Mouse (Mus musculus) heart, postnatal 10 days (tissue): ENCODE data around the gene Sdhaf1. TPM values are rescaled to one million over a fixed set of nuclear protein-coding genes. Genes with fewer than 3 reads are reported as not detected.

Source experiments
- DNase-seq, 2 experiments: peaks; one replicate each; pipeline ENCODE4 v3.0.0; 2021
- intact Hi-C: fragments of 180-260 bp; cut with DNase I; formaldehyde crosslinking; loops from one replicate; pipeline ENCODE4 v1.15.1; 2025
- total RNA-seq, 2 experiments: library from RNA; stranded (reverse); gene quantifications; 2 replicates each; pipeline ENCODE4 v1.2.3; 2021

Gene Sdhaf1
- 10 to 100 TPM; 15.1 to 15.8 TPM for total RNA-seq

DNA sequence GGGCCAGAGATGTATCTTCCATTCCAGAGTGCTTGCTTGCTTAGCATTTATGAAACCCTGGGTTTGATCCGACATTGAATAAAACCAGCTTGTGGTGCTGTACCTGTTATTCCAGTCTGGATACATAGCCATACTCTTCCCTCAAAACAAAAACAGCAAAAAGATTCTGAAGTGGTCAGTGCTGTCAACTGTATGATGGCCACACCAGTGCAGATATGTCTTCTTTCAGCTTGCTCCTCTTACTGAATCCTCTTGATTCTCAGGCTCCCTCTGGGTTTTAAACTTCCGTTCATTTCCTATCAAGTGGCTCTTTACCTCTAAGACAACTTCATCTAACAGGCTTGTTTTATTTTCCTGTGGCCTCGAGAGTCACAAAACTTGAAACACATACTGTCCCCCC, at the start of gene Sdhaf1:
Gene Sdhaf1, minus strand, starts transcription at position 101 of the 400 bp plus-strand sequence.
- intact Hi-C loops: no loop called here
- no peak for DNase-seq

DNA sequence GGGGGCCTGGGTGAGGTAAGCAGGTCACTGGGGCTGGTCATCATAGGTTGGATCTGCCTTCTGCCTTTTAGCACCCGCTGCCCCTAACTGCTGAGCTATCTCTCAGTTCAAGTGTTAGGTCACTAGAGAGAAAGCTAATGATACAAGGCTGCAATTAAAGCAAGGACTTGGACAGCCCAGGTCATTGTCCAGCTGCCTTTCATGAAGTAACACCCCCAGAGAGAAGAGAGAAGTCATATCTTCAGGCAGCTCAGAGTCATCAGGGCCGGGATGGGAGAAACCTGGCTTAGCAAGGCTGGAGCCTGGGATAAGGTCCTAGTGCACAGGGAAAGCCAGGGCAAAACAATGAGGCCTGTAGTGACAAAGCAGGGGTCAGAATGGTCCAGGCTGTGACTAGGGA, 43.8 kb upstream of the Sdhaf1 start:
- intact Hi-C loops: no loop called here
- DNase-seq: no peak

DNA sequence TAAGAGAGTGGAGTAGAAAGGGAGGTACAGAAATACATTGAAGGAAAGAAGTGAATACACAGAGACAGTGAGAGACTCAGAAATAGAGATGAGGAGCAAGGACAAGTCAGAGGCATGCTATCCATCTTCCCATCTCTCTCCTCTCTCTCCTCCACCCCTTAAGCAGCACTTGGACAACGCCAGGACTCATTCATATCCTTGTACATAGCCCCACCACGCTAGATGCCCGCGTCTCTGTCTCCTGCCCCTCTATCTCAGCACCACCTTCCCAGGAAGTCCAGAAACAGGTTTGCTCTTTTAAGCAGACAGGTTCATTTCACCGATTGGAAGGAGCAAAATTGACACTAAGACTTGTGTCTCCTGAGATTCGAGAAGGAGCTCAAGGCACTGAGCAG, 39.6 kb upstream of the Sdhaf1 start:
- DNase-seq: no peak
- intact Hi-C loops: no loop called here

DNA sequence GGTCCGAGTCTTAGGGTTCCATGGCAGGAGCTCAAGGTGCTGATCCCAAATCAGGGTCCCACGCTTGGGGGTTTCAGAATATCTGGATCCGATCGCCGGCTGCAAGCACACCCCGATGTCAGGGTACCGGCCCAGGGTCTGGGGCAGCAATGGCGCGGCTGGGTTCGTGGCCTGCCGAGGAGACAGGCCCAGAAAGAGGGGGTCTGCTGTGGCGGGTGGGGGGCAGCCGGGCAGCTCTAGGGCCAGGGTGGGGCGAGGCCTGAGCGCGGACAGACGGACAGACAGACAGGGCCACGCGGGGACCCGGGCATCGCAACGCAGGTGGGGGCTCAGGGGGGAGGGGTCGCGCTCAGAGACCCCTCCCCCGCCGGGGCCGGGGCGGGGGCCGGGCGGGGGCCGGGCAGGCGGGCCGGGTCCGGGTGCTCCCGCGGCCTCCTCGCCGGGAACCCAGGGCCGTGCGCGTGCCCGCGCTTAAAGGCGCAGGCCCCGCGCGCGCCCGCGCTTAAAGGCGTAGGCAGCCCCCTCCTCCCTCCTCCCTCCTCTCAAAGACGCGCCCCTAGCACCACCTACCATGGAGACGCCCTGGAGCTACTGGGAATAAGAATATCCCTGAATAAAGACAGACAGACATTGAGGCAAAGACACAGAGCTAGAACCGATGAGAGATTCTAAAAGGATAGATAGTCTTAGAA, 39.1 kb upstream of the Sdhaf1 start, which contains the start of gene Lrfn3:
Gene Lrfn3, minus strand, starts transcription at position 121 of the 692 bp plus-strand sequence.
- intact Hi-C loops: no loop called here
- peak; percentile 20 to 24 for DNase-seq

DNA sequence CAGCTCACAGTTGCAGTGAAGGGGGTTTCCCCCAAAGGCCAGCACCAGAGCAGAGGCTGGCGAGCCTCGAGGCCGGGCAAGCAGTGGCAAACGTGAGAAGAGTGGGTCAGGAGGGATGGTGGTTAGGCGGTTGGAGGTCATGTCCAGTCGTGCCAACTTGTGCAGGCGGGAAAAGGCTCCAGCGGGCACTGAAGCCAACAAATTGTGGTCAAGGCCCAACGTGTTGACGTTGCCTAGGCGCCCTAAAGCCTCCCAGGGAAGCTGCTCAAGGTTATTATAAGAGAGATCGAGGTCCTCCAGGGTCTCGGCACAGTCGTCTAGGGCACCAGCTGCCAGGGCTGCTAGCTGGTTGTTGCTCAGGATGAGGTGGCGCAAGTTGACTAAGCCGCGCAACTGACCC, 36.3 kb upstream of the Sdhaf1 start:
- no peak for DNase-seq
- intact Hi-C loops: no loop called here

DNA sequence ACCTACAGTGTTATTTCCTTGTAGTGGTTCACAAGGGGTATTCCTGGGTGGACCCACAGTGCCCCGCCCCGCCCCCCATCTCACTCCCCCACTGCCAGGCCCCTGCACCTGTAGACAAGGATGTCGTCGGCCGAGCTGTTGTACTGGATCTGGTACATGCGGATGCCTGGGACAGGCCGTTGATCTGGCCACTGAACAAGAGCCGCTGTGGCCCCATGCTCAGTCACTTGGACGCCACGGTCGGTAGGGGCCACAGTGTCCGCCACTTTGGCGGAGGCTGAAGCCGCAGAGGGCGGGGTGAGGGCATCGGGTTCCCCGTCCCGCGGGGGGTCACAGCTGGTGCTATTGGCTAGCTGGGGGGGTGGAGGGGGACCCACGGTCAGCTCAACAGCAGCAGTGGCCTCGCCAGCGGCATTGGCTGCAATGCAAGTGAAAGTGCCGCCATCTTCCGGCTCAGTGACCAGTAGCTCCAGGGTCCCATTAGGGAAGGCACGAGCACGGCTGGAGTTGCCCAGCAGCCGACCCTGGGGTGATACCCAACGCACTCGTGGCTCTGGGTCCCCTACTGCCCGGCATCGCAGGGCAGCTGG, 35.7 kb upstream of the Sdhaf1 start:
- DNase-seq: no peak
- intact Hi-C loops: no loop called here

DNA sequence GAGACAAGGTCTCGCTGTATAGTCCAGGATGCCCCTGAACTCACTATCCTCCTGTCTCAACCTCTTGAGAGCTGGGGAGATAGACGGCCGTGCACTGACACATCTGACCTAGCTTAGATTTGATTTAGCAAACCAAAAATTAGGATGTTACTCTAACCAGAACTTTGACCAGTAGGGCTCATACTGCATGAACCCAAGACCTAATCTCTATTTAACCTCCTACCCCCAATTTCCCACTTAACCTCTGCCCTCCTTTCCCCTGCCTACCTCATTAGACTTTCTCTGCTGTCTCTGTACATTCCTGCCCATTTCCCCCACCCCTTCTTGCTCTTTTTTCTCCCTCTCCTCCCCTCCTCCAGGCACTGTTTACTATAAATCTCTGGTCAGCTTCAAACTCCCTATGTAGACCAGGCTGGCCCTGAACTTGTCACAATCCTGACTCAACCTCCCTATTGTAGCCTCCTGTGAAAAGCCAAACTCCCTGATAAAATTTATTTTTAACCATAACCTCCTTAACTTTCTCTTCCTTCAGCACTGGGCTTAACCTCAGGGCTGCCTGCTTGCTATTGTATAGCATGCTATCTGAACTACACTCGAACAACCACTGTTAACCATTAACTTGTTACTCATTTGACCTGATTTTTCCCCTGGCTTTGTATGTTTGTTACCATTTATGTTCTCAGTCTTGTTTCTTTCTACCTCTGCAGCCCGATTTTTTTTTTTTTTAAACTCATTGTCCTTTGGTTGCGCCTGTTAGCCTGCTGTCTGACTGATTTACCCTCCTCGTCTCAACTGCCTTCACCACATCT, 34.9 kb upstream of the Sdhaf1 start:
- DNase-seq: no peak
- intact Hi-C loops: no loop called here

DNA sequence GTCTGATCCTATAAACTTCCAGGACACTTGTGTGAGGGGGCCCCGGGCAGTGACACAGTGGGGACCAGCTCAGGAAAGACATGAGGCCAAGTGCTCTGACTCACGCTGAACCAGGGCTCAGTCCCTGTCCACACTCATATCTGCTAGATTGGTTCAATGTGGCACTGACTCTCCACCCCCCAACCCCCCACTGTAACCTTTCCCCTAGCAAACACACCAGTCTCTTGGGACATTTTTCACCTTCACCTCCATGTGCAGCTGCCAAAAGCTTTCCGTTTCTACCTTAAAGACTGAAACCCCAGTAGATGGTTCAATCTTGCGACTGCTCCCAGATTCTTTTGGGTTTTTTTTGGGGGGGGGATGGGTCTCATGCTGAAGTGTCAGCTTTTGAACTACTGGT, 30.4 kb upstream of the Sdhaf1 start:
- intact Hi-C loops: no loop called here
- no peak for DNase-seq

DNA sequence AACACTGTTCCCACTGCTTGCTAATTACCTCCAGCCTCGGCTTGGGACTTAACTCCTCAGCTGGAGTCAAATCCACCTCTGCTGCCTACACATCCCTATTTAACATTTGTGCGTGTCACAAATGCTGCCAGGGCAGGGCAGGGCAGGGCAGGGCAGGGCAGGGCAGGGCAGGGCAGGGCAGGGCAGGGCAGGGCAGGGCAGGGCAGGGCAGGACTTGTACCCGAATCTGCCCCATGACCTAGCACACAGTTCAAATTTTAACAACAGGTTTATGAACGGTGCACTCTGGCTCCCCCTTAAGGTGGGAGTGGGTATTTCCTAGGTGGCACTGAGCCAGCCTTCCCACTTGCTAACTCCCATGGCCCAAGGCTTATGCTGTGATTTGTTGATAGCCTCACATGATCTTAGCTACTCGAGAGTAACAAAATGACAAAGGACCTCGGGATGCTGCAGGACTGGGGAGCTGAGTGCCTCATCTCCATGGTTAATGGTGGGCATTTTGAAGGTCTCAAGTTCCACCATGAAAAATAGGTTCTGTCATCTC, 29.7 kb upstream of the Sdhaf1 start:
- intact Hi-C loops: no loop called here
- DNase-seq: peak; percentile 60 to 82

DNA sequence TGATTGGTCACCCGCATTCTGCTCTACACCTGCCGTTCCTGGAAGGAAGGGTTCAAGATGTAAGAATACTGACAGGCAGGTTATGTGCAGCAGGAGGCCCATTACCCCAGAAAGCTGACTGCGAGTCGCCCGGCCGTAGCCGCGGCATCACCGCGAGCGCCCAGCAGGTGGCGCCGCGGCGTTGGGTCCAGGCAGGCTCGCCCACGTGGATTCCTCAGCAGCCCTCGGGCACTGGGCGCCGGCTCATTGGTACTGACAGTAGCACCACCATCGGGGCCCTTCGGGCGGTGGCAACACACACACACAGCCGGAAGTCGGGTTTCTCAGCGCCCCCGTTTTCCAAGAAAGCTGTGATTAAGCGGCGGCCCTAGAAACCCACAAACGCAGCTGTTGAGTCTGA, 24.1 kb upstream of the Sdhaf1 start:
- peak; percentile 53 to 61 for DNase-seq
- intact Hi-C loops: no loop called here

DNA sequence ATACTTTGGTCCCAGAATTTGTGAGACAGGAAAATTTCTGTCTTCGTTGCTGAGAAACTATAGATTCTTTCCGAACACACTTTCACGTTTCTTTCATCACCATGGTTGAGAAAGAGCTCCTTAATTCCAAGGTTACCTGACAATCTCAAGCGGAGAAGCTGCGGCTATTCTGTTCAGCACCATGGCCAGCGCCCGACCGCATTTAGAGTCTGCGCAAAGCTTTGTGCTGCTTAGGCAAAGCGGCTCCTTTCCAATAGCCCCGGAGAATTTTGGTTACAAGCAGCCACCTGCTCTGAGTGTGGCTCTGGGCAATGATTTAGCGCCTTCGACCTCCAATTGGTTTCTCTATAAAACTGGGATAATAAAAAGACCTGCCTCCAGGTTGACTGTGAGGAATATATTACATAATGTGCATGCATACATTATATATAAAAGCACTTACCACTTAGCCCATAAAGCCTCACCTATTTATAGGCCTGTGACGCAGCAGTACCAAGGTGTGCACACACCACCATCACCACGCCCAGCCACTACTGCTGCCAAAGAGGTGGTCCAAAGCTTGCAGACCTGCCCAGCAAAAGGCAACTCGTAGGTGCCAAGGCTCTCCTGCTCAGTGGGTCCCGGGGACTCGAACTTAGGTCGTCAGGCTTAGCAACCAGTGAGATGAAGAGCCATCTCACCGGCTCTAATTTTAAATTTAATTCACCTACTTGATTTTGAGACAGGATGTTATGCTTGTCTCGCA, 23.1 kb upstream of the Sdhaf1 start:
- intact Hi-C loops: no loop called here
- peak; percentile 72 to 84 for DNase-seq

DNA sequence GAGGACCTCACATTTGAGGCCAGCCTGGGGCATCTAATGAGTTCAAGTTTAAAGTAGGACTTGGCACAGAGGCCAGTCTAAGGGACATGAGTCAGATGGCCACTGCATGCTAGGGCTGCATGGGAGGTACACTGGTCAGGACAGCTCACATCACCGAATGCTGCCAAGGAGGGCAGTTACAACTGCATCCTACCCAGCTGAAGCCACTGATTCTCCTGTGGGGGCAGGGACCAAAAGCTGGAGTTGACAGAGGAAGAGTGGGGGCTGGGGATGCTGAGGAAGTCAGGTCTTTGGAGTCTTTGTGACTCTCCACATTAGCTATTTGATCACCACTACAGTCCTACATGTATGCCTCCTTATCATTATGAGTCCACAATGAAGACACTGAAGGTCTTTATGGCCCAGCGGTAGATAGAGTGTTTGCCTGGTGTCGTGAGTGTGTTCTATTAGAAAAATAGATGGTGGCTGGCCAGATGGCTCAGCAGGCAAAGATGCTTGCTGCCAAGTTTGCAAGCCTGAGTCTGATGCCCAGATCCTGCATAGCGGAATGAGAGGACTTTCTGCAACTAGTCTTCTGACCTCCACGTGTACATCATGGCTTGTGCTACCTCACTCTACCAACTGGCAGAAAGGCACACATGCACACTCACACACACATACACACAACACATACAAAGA, 15.9 kb upstream of the Sdhaf1 start:
- intact Hi-C loops: no loop called here
- DNase-seq: no peak

DNA sequence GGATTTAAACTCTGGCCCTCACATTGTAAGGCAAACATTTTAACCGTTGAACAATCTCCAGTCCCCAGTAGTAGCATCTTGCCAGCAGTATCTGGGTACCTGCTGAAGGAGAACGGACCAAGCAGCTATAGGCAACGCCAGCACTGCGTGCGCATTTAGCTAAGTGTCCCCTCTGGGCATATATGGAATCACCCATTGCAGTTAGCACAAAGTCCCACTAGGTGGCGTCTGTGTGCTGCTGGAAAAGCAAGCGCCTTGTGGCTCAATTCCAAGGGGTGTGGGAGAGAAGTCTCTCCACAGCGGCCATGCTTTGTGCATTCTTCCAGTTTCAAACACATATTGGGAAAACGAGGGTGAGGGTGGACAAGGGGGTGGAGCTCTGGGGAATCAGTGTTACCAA, 12.7 kb upstream of the Sdhaf1 start:
- DNase-seq: peak; percentile 84 to 92
- intact Hi-C loops: loop anchor here (2.0 kb wide), 1 partner anchor 96 kb away; no protein-coding TSS in a partner anchor

DNA sequence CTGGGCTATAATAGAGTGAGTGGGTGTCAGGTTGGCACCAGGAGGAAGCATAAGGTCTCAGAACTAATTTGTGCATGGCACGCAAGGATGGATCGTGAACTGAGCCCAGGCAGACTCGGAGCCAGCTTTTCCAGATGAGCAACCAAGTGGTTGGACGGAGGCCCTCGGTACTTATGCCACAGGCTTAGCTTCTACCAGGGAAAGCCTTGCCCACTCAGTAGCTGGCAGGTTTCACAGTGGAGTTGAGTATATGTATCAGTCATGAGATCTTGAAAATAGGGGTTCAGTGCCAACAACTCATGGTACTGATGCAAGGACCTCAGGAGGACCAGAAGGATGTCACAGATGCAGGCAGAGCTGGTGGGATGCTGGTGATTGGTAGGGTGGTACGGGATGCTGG, 12.0 kb upstream of the Sdhaf1 start:
- no peak for DNase-seq
- intact Hi-C loops: loop anchor here (2.0 kb wide), 1 partner anchor 97 kb away; no protein-coding TSS in a partner anchor

DNA sequence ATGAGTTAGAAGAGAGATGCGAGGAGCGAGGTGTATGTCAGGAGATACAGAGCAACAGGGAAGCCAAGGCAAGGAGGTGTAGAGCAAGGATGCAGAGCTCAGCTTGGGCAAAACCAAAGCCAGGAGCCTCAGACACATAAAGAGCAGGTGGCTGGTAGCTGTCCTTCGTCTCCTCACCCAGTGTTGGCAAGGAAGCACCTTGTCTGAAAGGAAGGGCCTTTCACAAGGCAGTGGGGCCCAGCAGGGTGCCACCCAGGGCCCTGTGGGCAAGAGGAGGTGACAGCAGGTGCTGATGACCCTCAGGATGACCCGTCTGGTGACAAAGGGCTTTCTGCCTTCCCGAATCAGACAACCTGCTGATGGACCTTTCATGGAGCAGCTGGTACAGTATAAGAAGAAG, 10.9 kb upstream of the Sdhaf1 start:
- no peak for DNase-seq
- intact Hi-C loops: no loop called here

DNA sequence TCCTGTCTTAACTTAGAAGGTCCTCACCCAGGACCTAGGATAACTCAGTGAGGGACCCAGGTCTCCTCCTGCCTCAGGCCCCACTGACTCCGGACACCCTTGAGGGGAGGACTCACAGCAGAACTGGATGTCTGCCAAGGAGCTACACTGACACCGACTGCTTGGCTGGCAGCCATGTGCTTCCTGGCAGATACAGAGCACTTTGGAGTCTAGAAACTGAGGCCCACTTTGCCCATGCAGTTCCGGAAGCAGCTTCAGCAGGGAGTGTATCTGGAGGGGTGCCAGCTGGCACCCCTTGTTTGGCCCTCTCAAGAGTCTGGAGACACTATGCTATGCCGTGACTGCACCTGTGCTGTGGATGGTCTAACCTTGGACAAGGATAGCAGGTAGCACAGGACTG, 9.7 kb upstream of the Sdhaf1 start:
- intact Hi-C loops: no loop called here
- DNase-seq: peak; percentile 70 to 80

DNA sequence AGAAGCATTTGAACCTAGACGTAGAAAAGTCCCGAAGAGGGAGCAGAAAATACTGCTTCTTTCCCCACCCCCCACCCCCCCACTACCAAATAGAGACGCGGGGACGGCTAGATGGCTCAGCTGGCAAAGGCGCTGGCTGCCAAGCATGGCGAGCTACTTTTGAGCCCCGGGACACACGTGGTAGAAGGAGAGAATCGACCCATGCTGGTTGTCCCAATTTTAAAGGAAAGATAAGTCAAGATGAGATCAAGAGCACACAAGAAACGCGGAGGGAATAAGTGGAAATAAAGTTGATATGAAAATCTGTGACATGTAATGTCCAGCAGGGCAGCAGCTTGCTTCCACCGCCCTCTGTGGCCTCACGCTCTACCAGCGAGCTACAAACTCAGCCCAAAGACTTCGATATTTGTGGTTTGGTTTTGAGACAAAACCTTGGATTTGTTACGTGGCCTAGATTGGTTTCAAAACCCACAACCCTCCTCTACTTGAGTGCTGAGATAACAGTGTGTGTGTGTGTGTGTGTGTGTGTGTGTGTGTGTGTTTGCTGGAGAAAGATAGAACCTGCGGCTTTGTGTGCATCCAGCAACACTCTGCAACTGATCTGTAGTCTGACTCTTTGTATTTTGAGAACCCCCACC, 9.0 kb upstream of the Sdhaf1 start:
- intact Hi-C loops: no loop called here
- no peak for DNase-seq

DNA sequence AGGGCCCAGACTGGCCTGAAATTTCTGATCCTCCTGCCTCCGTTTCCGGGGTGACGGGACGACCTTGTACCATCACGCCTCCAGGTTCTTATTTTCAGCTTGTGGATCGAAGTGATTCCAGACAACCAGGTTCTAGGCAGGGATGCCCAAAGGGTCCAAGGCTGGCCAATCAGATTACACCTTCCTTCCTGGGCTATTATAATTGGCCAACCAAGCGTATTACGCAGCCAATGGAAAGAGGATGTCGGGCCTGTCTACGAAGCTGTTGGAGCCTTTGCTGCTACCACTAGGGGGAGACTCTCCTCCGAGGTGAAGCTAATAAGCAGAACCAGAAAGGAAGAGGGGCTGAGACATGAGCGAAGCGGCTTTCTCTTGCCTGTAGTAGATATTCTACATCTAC, 8.2 kb upstream of the Sdhaf1 start:
- intact Hi-C loops: no loop called here
- DNase-seq: peak; percentile 78 to 83

DNA sequence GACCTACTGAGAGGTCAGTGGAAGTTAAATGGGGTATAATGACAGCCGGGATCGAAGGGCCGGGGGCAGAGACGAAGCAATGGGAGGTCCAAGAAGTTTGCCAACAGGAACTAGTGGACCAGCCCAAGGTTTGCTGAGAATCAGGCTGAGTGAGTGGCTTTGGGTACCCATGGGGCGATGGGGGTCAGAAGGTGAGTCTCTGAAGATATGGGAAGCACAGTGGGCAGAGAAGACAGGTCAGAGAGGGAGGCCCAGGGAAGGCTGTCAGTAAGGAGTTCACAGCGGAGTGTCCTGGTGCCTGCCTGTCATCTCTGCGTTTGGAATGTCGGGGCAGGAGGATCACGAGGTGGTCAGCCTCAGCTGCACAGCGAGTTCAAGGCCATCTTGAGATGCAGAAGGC, 4.7 kb upstream of the Sdhaf1 start:
- DNase-seq: no peak
- intact Hi-C loops: no loop called here

DNA sequence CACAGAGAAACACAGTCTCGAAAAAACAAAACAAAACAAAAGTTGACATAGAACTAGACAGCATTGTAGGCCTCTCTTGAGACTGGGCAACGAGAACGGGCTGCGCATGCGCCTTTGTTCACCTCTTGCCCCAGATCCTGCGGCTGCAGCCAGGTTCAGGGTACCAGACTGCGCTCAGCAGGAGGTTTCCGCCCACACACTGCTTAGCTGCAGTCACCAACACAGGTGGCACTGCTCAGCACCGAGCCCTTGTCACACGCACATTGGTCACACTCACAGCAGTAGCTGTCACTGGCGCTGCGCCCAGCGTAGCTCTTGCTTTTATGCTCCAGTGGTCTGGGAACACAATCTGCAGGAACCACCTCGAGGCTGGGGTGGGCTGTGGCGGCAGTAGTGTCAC, 3.4 kb upstream of the Sdhaf1 start:
- no peak for DNase-seq
- intact Hi-C loops: no loop called here
